Mouse (Mus musculus) ovary, adult 18-20 months (tissue): ENCODE data around the gene Fam207a.
A peak's percentile ranks its signal among the peaks of the same experiment; 100 is the strongest.

Experiments
- DNase-seq: peaks from one replicate; pipeline ENCODE4 v3.0.0; 2022; ENCODE audit warnings: low spot score, mixed read lengths

The Fam207a gene

DNA sequence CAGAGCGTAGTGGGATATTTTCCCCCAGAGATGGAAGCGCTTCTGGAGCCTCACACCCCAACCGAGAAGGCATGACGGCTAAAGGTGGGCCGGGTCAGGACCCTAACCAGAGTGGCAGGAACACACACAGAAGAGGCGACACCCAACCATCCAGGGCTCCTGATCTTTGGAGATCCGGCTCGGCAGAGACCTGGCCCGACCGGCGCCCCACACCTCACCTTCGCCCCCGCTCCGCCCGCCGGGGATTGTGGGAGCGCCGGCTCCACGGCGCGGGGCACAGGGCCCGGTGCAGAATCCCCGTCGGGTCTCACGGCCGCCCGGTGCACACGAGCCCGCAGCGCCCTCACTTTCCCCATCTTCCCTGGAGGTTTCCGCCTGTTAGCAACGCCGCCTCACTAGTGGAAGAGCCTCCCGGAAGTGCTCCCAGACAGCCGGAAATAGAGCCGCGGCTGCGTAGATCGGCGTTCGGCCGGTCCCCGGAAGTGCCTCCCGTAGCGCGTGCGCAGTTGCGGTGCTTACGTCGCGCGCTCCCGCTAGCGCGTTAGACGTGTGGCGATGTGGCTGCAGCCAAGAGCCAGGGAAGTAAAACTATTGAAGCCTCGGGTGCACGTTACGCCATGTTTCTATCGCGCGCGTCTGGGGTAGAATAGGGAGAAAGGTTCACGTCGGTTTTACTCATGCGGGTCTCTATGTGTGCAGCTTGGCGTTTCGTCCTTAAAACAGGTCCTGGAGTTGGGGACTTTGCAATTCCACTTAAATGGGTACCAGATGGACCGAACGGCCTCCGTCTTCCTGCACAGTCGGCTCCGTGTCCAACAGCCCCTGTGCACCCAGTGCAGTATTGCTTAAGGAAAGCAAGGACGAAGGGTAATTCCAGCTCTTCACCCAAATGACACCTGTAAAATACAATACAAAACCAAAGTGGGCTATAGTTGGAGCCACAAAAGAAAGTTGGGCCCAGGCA lies at the start of gene Fam207a:
Gene Fam207a, minus strand, starts transcription at position 401 of the 964 bp plus-strand sequence.
- peak; percentile 88 for DNase-seq

DNA sequence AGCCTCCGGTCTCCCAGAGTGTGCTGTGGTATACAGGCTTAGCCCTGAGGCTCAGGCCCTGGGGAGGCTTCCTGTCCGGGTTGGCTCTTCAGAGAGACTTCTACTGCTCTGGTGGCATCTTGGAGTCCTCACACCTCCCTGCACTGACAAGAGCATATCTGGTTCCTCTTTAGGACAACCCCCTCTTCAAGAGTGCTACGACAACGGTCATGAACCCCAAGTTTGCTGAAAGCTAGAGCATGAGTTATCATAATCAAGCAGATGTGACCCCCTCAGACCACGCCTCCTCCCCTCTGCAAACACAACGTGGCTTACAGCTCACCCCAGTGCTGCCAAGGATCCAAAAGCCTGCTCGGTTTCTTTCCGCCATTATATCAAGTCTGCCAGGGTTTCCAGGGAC lies 49.4 kb upstream of the Fam207a start:
- DNase-seq: no peak

- DNase-seq: no peak
Observed at GRCm38 (mm10) chr10:77561508-77561907, 45.9 kb upstream of the Fam207a start.

DNA sequence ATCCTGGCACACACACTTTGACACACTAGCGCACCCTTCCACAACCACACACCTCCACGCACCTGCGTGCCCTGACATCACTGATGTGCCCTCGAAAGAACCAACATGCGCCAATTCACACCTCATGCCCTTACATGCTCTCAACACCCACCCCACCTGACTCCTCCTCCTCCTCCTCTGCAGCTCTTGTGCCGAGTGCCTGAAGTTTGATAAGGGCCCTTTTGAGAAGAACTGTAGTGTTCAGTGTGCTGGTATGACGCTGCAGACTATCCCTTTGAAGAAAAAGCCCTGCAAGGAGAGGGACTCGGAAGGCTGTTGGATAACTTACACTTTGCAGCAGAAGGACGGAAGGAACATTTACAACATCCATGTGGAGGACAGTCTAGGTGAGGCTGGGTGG lies 45.2 kb upstream of the Fam207a start:
- no peak for DNase-seq

GRCm38 (mm10) chr10:77560090-77560489 lies 44.5 kb upstream of the Fam207a start:
- DNase-seq: no peak

DNA sequence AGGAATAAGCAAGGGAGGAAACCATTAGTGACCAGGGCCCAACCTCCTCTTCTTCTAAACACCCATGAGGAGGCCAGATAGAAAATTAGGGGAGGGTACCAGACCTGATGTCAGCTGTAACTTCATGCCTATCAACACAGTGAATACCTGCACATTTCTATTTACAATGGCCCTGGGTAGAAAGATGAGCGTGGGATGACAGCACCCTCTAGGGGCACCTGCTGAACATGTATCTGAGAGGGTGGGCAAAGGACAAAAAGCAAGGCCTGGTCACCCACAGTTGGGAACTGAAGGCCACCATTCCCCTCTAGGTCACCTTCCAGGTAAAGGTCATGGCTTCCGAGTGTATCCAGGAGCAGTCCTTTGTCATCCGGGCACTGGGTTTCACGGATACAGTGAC lies 42.1 kb upstream of the Fam207a start:
- no peak for DNase-seq

GRCm38 (mm10) chr10:77556631-77557030 lies 41.0 kb upstream of the Fam207a start:
- no peak for DNase-seq

DNA sequence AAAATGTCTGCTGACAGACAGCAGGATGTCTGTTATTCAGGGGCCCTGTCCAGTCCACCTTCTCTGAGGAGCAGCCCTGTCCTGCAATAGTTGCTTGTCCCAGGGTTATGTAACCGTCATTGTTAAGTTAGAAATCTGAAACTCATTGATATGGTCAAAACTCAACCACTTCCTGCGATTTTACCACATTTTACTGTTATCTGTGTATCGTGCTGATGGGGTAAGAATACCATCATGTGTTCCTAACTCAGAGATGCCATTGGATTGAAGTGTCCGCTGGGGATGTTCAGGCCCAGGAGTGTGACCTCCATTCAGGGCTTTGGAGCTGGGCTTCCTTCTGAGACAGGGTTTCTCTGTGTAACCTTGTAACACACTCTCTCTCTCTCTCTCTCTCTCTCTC lies 39.3 kb upstream of the Fam207a start:
- no peak for DNase-seq

DNA sequence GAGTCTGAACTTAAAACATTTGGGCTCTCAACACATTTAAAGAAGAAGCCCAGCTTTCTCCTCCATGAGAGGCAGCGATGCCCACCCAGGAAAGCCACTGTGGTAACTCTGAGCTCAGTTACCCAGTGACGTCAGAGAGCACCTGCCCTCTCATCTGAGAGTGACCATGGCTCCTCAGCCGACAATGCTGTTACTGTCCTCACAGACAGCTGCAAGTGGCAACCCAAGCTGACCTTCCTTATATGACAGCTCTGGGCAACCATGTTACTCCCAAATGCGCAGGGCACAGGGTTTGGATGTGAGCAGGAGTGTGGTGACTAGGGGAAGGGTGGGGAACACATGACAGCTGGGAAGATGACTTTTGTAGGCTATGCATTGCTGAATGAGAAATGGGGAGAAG lies 37.7 kb upstream of the Fam207a start:
- DNase-seq: no peak

GRCm38 (mm10) chr10:77552162-77552561 lies 36.6 kb upstream of the Fam207a start:
- DNase-seq: no peak

DNA sequence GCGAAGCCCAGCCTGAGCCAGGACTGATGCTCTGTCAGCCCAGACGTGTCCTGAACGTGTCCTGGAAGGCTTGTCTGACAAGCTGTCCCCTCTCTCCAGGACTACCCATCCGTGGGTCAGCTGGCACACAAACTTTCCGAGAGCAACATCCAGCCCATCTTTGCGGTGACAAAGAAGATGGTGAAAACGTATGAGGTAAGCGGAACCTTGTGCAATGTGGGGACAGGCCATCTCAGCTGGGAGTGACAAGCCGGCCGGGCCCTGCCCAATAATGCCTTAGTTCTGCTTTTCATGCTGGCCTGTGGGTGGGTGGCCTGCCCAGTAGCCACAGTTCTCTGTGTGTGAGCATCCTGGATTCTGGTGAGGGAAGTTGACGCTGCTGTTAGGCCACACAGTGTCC lies 35.3 kb upstream of the Fam207a start:
- no peak for DNase-seq

DNA sequence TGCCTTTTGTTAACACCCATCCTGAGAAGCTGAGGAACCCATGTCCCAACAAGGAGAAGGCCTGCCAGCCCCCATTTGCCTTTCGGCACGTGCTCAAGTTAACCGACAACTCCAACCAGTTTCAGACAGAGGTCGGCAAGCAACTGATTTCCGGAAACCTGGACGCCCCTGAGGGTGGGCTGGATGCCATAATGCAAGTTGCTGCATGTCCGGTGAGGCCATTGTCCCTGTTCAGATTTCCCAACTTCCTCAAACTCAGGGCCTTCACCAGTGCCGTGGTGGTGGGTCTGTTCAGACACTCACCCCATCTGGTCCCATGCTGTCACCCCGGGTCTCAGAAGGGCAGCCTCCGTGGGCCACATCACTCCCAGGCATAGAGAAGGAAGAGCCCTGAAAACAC lies 33.0 kb upstream of the Fam207a start:
- no peak for DNase-seq

DNA sequence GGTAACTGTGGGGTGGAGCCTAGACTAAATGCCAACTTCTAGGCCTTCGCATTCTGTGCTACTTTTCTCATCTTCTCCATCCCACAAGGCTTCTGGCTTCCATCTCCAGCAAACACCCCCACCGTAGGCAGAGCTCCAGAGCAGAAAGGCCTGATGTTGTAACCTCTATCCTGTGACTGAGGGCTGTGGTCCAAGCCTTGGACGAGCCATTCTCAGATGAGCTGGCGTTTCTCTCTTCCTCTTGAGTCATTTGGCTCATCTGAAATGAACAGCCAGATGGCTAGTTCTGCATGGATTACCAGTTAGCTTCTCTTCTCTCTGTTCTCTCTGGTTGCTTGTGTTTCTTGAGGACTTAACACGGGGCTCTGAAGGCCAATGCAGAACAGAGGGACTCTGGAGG lies 29.3 kb upstream of the Fam207a start:
- DNase-seq: peak; percentile 24

DNA sequence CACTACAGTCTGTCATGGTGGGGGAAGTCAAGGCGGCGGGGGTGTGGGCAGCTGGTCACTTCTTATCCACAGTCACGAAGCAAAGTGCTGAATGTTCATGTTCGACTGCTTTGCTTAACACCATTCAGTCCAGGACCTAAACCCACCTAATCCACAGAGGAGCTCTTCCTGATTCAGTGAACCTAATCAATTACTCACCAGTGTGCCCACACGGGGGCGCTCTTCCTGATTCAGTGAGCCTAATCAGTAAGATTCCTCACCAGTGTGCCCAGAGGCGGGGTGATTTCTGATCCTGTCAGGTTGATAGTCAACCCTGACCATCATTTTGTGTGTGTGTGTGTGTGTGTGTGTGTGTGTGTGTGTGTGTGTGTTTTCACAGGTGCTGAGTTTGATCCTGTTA lies 27.6 kb upstream of the Fam207a start:
- DNase-seq: no peak

DNA sequence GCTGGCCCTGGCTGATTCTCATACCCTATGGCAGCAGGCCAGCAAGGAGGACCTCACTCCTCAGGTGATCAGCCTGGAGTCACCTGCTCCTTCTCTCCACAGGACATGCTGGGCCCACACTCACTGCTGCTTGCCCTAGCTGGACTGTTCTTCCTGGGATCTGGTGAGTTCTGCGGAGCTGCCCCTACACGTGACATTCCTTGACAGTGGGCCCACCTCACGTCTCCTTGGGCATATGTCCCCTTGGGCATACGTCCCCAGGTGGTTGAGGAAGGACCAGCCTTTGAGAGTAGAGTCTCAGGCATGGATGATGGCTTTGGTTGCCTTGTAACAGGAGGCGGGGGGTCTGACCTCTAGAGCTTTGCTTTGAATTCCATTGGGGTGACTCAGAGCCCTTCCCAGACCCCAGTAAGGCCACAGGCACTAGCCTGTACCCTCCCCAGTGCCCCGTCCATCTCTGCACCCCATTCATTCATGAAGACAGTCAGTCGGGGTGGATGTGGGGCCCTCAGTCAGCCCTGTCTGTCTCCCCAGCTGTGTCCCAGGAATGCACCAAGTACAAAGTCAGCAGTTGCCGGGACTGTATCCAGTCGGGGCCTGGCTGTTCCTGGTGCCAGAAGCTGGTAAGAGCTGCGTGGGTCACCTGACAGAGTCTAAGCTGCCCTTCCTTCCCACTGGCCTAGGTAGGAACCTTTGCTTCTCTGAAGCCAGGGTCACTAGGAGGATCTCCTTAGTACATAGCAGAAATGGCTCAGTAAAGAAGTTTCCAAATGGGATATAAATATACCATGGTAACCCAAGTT lies 26.5 kb upstream of the Fam207a start:
- no peak for DNase-seq

GRCm38 (mm10) chr10:77540576-77541102 lies 25.1 kb upstream of the Fam207a start:
- DNase-seq: no peak

DNA sequence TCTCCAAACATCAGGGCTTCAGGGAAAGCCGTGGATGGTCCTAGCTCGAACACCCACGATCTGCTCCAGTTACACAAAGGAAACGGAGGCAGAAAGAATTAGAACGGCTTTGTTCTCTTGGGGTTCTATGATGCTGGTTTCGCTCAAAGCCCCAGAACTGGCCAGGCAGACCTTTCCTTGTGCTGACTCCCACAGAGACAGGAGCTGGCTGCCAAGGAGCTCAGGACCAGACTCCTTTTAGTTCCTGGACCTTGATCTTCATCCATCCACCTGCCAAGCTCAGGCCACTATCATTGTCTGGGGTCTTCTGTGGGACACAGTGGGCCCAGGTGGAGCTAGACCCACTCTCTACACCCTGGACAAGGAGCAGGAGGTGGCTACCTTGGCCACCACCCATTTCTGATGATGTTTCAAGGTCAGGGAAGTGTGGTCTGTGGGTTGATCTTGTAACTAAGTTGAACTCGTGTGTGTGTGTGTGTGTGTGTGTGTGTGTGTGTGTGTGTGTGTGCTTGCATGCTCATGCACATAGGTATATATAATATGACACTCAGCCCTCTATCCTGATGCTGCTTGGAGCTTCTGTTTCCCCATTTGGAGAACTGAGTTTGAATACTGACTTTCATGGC lies 23.8 kb upstream of the Fam207a start:
- no peak for DNase-seq

DNA sequence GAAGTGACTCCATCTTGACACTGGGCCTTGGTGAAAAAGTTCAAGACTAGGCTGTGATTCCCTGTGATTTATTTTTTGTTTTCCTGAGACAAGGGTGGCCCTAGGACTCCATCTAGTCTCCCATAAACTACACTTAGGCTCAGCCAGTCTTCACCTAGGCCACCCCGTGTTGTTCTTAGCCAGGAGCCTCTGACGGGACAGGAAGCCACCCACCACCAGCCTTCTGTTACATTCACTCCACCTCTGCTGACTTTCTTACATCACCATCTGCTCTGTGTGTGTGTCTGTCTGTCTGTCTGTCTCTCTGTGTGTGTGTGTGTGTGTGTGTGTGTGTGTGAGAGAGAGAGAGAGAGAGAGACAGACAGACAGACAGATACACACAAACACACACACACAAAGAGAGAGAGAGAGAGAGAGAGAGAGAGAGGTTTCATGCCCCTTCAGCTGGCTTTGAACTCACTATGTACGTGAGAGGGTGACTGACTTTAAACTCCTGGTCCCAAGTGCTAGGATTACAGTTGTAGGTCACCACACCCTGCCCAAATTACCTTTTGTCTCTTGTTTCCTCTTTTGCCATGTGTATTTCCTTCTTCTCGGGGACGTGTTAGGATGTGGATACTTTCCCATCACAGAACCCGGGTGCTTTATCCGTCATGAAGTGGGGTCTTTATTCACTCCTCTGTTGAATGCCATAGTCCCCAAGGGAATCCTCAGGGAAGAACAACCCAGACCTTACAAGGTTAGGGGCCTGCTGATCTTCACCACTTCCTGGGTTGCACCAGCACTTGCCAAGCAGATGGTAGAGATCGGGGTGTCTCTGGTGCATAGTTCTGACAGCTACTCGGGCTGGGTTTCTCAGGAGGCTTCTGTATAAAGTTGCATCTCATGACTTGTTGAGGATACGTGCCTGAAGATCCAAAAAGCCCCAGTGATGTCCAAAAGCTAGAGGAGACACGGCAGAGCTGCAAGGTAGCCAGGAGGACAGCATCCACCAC lies 21.9 kb upstream of the Fam207a start:
- no peak for DNase-seq

- no peak for DNase-seq
Observed at GRCm38 (mm10) chr10:77536727-77537126, 21.1 kb upstream of the Fam207a start.

DNA sequence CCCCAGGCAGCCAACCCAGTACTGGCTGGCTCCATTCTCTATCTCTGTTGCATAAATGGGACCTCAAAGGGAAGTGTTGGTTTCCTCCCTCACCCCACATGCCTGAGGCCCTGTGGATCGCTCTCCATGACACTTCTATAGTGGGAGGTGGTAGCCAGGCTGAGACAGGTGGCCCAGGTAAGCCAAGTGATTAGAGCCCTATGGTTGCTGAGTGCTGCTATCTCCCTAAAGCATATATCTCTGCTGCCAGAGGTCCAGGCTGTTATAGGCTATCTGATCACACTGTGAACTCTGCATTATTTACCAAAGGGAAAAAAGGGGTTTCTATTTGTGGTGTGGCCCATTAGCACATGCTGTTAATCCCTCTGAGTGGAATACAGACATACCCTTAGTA lies 16.4 kb upstream of the Fam207a start:
- no peak for DNase-seq
